Mouse (Mus musculus) embryonic fibroblast, embryonic 13.5 days (primary cell): ENCODE data around the gene Krtcap3.

Experiments
- CTCF ChIP-seq: IDR thresholded peaks from 2 replicates; pipeline ENCODE4 v1.5.1; 2011; ENCODE audit warnings: mild to moderate bottlenecking, control low read depth, low read length, moderate library complexity, borderline replicate concordance; ENCODE audit not compliant: insufficient read depth
- POLR2A ChIP-seq: IDR thresholded peaks from 2 replicates; pipeline ENCODE4 v1.6.1; 2011; ENCODE audit warnings: low read depth, mild to moderate bottlenecking, control low read depth, low read length, moderate library complexity

GRCm38 (mm10) chr5:31273018-31273417 is 21.5 kb downstream of the Krtcap3 start:
- TF ChIP-seq CTCF = no peak
- TF ChIP-seq POLR2A = no peak
